Mouse (Mus musculus): ENCODE results near the gene 1700003F12Rik. TPM values are rescaled to one million over a fixed set of nuclear protein-coding genes. Genes with fewer than 3 reads are reported as not detected.

1700003F12Rik gene
- polyA plus RNA-seq, 1 experiment from 2014 or later, result 0.67 TPM

- Histone ChIP-seq H3K4me1 (no peaks in the 10 kb centered on the region), H3K9ac (no peak overlapping the region), H3K9me3 (no peaks in the 10 kb centered on the region), H3K27ac (no peak overlapping the region), H3K27me3 (no peaks in the 10 kb centered on the region), H3K4me3 (no peak overlapping the region), H3K36me3 (peaks cover 61% of the 10 kb centered on the region), H3K4me2 (no peak overlapping the region)
- 92% methylated on average over 2 of the region's 2 CpGs for WGBS
- ATAC-seq (ENCODE audit: insufficient number of reproducible peaks, low FRiP score, low TSS enrichment, low read depth), result no peak
Observed at GRCm38 (mm10) chr2:154525285-154525684, 21.6 kb upstream of the 1700003F12Rik start.

- Histone ChIP-seq H3K4me3 (no peak overlapping the region), H3K27ac (no peak overlapping the region), H3K27me3 (no peaks in the 10 kb centered on the region), H3K4me1 (no peaks in the 10 kb centered on the region), H3K9me3 (no peaks in the 10 kb centered on the region), H3K36me3 (peaks cover 65% of the 10 kb centered on the region), H3K4me2 (no peak overlapping the region), H3K9ac (no peak overlapping the region)
- no peak for ATAC-seq (ENCODE audit: insufficient number of reproducible peaks, low FRiP score, low TSS enrichment, low read depth)
- WGBS, result 59% methylated on average over 3 of the region's 3 CpGs
Observed at GRCm38 (mm10) chr2:154526531-154526930, 20.4 kb upstream of the 1700003F12Rik start.

GRCm38 (mm10) chr2:154532888-154533287 lies 14.0 kb upstream of the 1700003F12Rik start:
- no peak overlapping the region for H3K27ac ChIP-seq
- H3K4me2 ChIP-seq, result no peak overlapping the region
- ATAC-seq (ENCODE audit: insufficient number of reproducible peaks, low FRiP score, low TSS enrichment, low read depth), result no peak
- H3K27me3 ChIP-seq, result no peaks in the 10 kb centered on the region
- H3K4me3 ChIP-seq, result no peak overlapping the region
- 76% methylated on average over 3 of the region's 3 CpGs for whole genome bisulfite sequencing
- H3K9me3 ChIP-seq, result no peaks in the 10 kb centered on the region
- no peaks in the 10 kb centered on the region for H3K4me1 ChIP-seq
- H3K9ac ChIP-seq, result no peak overlapping the region
- peaks cover 74% of the 10 kb centered on the region for H3K36me3 ChIP-seq

- Histone ChIP-seq H3K27me3 (no peaks in the 10 kb centered on the region), H3K4me1 (no peaks in the 10 kb centered on the region), H3K9me3 (no peaks in the 10 kb centered on the region), H3K4me2 (no peak overlapping the region), H3K9ac (no peak overlapping the region), H3K4me3 (no peak overlapping the region), H3K27ac (no peak overlapping the region), H3K36me3 (peaks cover 61% of the 10 kb centered on the region)
- no peak for ATAC-seq (ENCODE audit: insufficient number of reproducible peaks, low FRiP score, low TSS enrichment, low read depth)
- whole genome bisulfite sequencing, result 93% methylated on average over 12 of the region's 12 CpGs
Observed at GRCm38 (mm10) chr2:154534704-154535270, 12.1 kb upstream of the 1700003F12Rik start.

- H3K4me3 ChIP-seq, result no peak overlapping the region
- H3K36me3 ChIP-seq, result peaks cover 31% of the 10 kb centered on the region
- 49% methylated on average over 2 of the region's 2 CpGs for WGBS
- H3K4me1 ChIP-seq, result no peaks in the 10 kb centered on the region; the same call in 1 of the 2 replicates
- H3K9me3 ChIP-seq, result no peaks in the 10 kb centered on the region
- ATAC-seq (ENCODE audit: insufficient number of reproducible peaks, low FRiP score, low TSS enrichment, low read depth), result no peak
- H3K4me2 ChIP-seq, result no peak overlapping the region
- H3K9ac ChIP-seq, result no peak overlapping the region
- no peaks in the 10 kb centered on the region for H3K27me3 ChIP-seq
- 0 out of 2 replicates have a peak overlapping the region, but pooled peaks have one; percentile 48 for H3K27ac ChIP-seq
Observed at GRCm38 (mm10) chr2:154538310-154538709, 8.6 kb upstream of the 1700003F12Rik start.

GRCm38 (mm10) chr2:154538710-154539109 lies 8.2 kb upstream of the 1700003F12Rik start:
- Histone ChIP-seq H3K4me2 (no peak overlapping the region), H3K27ac (0 out of 2 replicates have a peak overlapping the region, but pooled peaks have one; percentile 48), H3K4me1 (peaks cover 4% of the 10 kb centered on the region; the same call in 1 of the 2 replicates), H3K4me3 (no peak overlapping the region), H3K36me3 (peaks cover 29% of the 10 kb centered on the region), H3K9ac (no peak overlapping the region), H3K27me3 (no peaks in the 10 kb centered on the region), H3K9me3 (no peaks in the 10 kb centered on the region)
- 68% methylated on average over 3 of the region's 3 CpGs for WGBS
- no peak for ATAC-seq (ENCODE audit: insufficient number of reproducible peaks, low FRiP score, low TSS enrichment, low read depth)

GRCm38 (mm10) chr2:154539720-154540119 lies 7.2 kb upstream of the 1700003F12Rik start:
- 73% methylated on average over 3 of the region's 3 CpGs for WGBS
- Histone ChIP-seq H3K9me3 (no peaks in the 10 kb centered on the region), H3K27me3 (no peaks in the 10 kb centered on the region), H3K9ac (no peak overlapping the region), H3K36me3 (peaks cover 22% of the 10 kb centered on the region), H3K4me3 (no peak overlapping the region), H3K27ac (no peak overlapping the region), H3K4me1 (peaks cover 7% of the 10 kb centered on the region; the same call in 1 of the 2 replicates), H3K4me2 (no peak overlapping the region)
- ATAC-seq (ENCODE audit: insufficient number of reproducible peaks, low FRiP score, low TSS enrichment, low read depth), result no peak

- Histone ChIP-seq H3K9me3 (no peaks in the 10 kb centered on the region), H3K36me3 (peaks cover 4% of the 10 kb centered on the region; the same call in 1 of the 2 replicates), H3K27ac (no peak overlapping the region), H3K4me1 (peaks cover 7% of the 10 kb centered on the region; the same call in 1 of the 2 replicates), H3K9ac (no peak overlapping the region), H3K27me3 (no peaks in the 10 kb centered on the region), H3K4me3 (no peak overlapping the region), H3K4me2 (no peak overlapping the region)
- ATAC-seq (ENCODE audit: insufficient number of reproducible peaks, low FRiP score, low TSS enrichment, low read depth), result no peak
- WGBS, result 80% methylated on average over 2 of the region's 2 CpGs
Observed at GRCm38 (mm10) chr2:154541630-154542029, 5.3 kb upstream of the 1700003F12Rik start.

GRCm38 (mm10) chr2:154543567-154544347 lies 3.1 kb upstream of the 1700003F12Rik start:
- WGBS, result 91% methylated on average over 9 of the region's 9 CpGs
- ATAC-seq (ENCODE audit: insufficient number of reproducible peaks, low FRiP score, low TSS enrichment, low read depth), result no peak
- no peak overlapping the region for H3K4me3 ChIP-seq

GRCm38 (mm10) chr2:154548688-154549087 lies 1.8 kb downstream of the 1700003F12Rik start:
- H3K27me3 ChIP-seq, result peaks cover 13% of the 10 kb centered on the region; the same call in 1 of the 2 replicates
- H3K27ac ChIP-seq, result no peak overlapping the region
- ATAC-seq (ENCODE audit: insufficient number of reproducible peaks, low FRiP score, low TSS enrichment, low read depth), result no peak
- H3K9ac ChIP-seq, result no peak overlapping the region
- peaks cover 32% of the 10 kb centered on the region for H3K4me1 ChIP-seq
- H3K4me3 ChIP-seq, result no peak overlapping the region
- no peaks in the 10 kb centered on the region for H3K36me3 ChIP-seq
- H3K9me3 ChIP-seq, result no peaks in the 10 kb centered on the region
- H3K4me2 ChIP-seq, result no peak overlapping the region
- WGBS, result 59% methylated on average over 3 of the region's 3 CpGs

More at GRCm38 (mm10) chr2:154543567-154544347, 3.1 kb upstream of the 1700003F12Rik start:
- H3K36me3 ChIP-seq, result no peaks in the 10 kb centered on the region
- H3K27ac ChIP-seq, result peak overlapping the region; percentile 3; the same call in 1 of the 2 replicates
- no peak overlapping the region for H3K4me2 ChIP-seq
- H3K9ac ChIP-seq, result no peak overlapping the region
- H3K27me3 ChIP-seq, result no peaks in the 10 kb centered on the region
- no peaks in the 10 kb centered on the region for H3K9me3 ChIP-seq
- H3K4me1 ChIP-seq, result peaks cover 9% of the 10 kb centered on the region; the same call in 1 of the 2 replicates

- Histone ChIP-seq H3K27ac (no peak overlapping the region), H3K27me3 (peaks cover 13% of the 10 kb centered on the region; the same call in 1 of the 2 replicates), H3K9me3 (no peaks in the 10 kb centered on the region), H3K9ac (peak overlapping the region; percentile 35), H3K4me2 (peak overlapping the region; percentile 96), H3K4me1 (peaks cover 28% of the 10 kb centered on the region), H3K36me3 (no peaks in the 10 kb centered on the region), H3K4me3 (peak overlapping the region; percentile 49)
- WGBS, result 3% methylated on average over 48 of the region's 48 CpGs
- peak; percentile 55; the same call in 1 of the 2 replicates for ATAC-seq (ENCODE audit: insufficient number of reproducible peaks, low FRiP score, low TSS enrichment, low read depth)
Observed at GRCm38 (mm10) chr2:154549127-154549885, 2.4 kb downstream of the 1700003F12Rik start.

Measured in limb, embryonic 15.5 days (tissue).